In genomic region chr7:92706711-92707110, GRCm38 (mm10) we compare ENCODE assay signal across 28 mouse cellular contexts. TPM values are rescaled to one million over a fixed set of nuclear protein-coding genes. Genes with fewer than 3 reads are reported as not detected.
DNase-seq lines count a peak whose midpoint lies in the region; ATAC-seq lines count a peak whose summit lies in the region.
"Had no signal": no experiment of that assay in that cellular context is flagged by ENCODE, and none has a peak within 500 bp of the region (broad histone marks: within the 10 kb centered on the region; RNA-seq: fewer than 3 reads in every experiment).

No protein-coding gene starts in this region.

- H3K9me3 ChIP-seq in heart, embryonic 15.5 days (replicated peaks) = no peaks in the 10 kb centered on the region
- H3K9me3 ChIP-seq in liver, embryonic 11.5 days (ENCODE audit: control insufficient read depth, low read length) = no peaks in the 10 kb centered on the region
- H3K9me3 ChIP-seq in liver, embryonic 12.5 days (replicated peaks) = no peaks in the 10 kb centered on the region
- H3K9me3 ChIP-seq: hindbrain, embryonic 15.5 days; limb, embryonic 15.5 days; midbrain, embryonic 10.5 days had no signal

- peak overlapping the region; percentile 63 for H3K4me2 ChIP-seq in heart, embryonic 15.5 days
- H3K4me2 ChIP-seq in liver, embryonic 11.5 days = peak overlapping the region; percentile 6; the same call in 1 of the 2 replicates
- no peak overlapping the region for H3K4me2 ChIP-seq in liver, embryonic 12.5 days
- H3K4me2 ChIP-seq: hindbrain, embryonic 15.5 days; limb, embryonic 15.5 days had no signal

- H3K4me3 ChIP-seq in heart, embryonic 15.5 days = peak overlapping the region; percentile 32
- H3K4me3 ChIP-seq in liver, embryonic 11.5 days (ENCODE audit: low read depth, low read length) = no peak overlapping the region
- H3K4me3 ChIP-seq in liver, embryonic 12.5 days = no peak overlapping the region
- H3K4me3 ChIP-seq: hindbrain, embryonic 15.5 days; layer of hippocampus, adult 2 months; limb, embryonic 15.5 days; midbrain, embryonic 10.5 days; myocyte had no signal

- WGBS in heart, embryonic 15.5 days = 46% methylated on average over 12 of the region's 12 CpGs
- WGBS in liver, embryonic 11.5 days = 77% methylated on average over 12 of the region's 12 CpGs
- 63% methylated on average over 12 of the region's 12 CpGs for WGBS in liver, embryonic 12.5 days (ENCODE audit: insufficient replicate concordance)

- no peaks in the 10 kb centered on the region; the same call in 1 of the 2 replicates for H3K4me1 ChIP-seq in heart, embryonic 15.5 days (replicated peaks)
- no peaks in the 10 kb centered on the region for H3K4me1 ChIP-seq in liver, embryonic 11.5 days (replicated peaks; ENCODE audit: control insufficient read depth, insufficient read depth, low read length)
- H3K4me1 ChIP-seq in liver, embryonic 12.5 days = no peaks in the 10 kb centered on the region
- H3K4me1 ChIP-seq: hindbrain, embryonic 15.5 days; limb, embryonic 15.5 days; midbrain, embryonic 10.5 days had no signal

- H3K27me3 ChIP-seq in heart, embryonic 15.5 days = no peaks in the 10 kb centered on the region
- H3K27me3 ChIP-seq in liver, embryonic 11.5 days (replicated peaks; ENCODE audit: control insufficient read depth, insufficient read depth, low read length) = no peaks in the 10 kb centered on the region; the same call in 1 of the 2 replicates
- peaks cover 8% of the 10 kb centered on the region; the same call in 1 of the 2 replicates for H3K27me3 ChIP-seq in liver, embryonic 12.5 days (replicated peaks)
- H3K27me3 ChIP-seq: hindbrain, embryonic 15.5 days; limb, embryonic 15.5 days had no signal

- peak; percentile 98 for ATAC-seq in frontal cortex, adult (ENCODE audit: low TSS enrichment)
- no peak for ATAC-seq in heart, embryonic 15.5 days (replicated peaks; ENCODE audit: insufficient number of reproducible peaks, insufficient read depth, low FRiP score, low read depth)
- ATAC-seq in liver, embryonic 11.5 days (replicated peaks; ENCODE audit: low FRiP score) = no peak
- no peak for ATAC-seq in liver, embryonic 12.5 days
- ATAC-seq: forebrain, postnatal 0 days; intestine, embryonic 16.5 days; midbrain, embryonic 16.5 days had no signal

- DNase-seq in frontal cortex, postnatal 10 days (ENCODE audit: low spot score in 2 of 2) = no peak
- no peak for DNase-seq in heart, adult 9 months (ENCODE audit: low spot score in 2 of 2)
- DNase-seq in liver, embryonic 11.5 days (ENCODE audit: low spot score) = no peak
- DNase-seq in brain, adult 2 months (ENCODE audit: low read depth, low spot score) = peak; percentile 27
- no peak for DNase-seq in layer of hippocampus, adult 11-12 months (ENCODE audit: low spot score)
- DNase-seq: adrenal gland, postnatal 14 days; cerebellum, adult 8-10 months; cerebellum, postnatal 36 days; embryo, embryonic 11 days; forebrain, postnatal 0 days; gastrocnemius, postnatal 36 days; kidney, adult 9 months; kidney, postnatal 14 days; layer of hippocampus, postnatal 36 days; left cerebral cortex, postnatal 4 days; lung, postnatal 10 days; thymus, adult 18-20 months; thymus, postnatal 4 days had no signal

- no peaks in the 10 kb centered on the region for H3K36me3 ChIP-seq in heart, embryonic 15.5 days
- no peaks in the 10 kb centered on the region for H3K36me3 ChIP-seq in liver, embryonic 11.5 days (ENCODE audit: control insufficient read depth, insufficient read depth, low read length)
- no peaks in the 10 kb centered on the region for H3K36me3 ChIP-seq in liver, embryonic 12.5 days
- H3K36me3 ChIP-seq: hindbrain, embryonic 15.5 days; limb, embryonic 15.5 days; midbrain, embryonic 10.5 days had no signal

- no peak overlapping the region for H3K9ac ChIP-seq in heart, embryonic 15.5 days
- no peak overlapping the region for H3K9ac ChIP-seq in liver, embryonic 11.5 days (ENCODE audit: low read depth, low read length)
- H3K9ac ChIP-seq in liver, embryonic 12.5 days = no peak overlapping the region
- H3K9ac ChIP-seq: forebrain, postnatal 0 days; hindbrain, embryonic 15.5 days; limb, embryonic 15.5 days had no signal

- no peak overlapping the region for H3K27ac ChIP-seq in heart, embryonic 15.5 days
- H3K27ac ChIP-seq in liver, embryonic 11.5 days (ENCODE audit: low read depth, low read length) = no peak overlapping the region
- no peak overlapping the region for H3K27ac ChIP-seq in liver, embryonic 12.5 days
- H3K27ac ChIP-seq: hindbrain, embryonic 15.5 days; layer of hippocampus, adult 2 months; limb, embryonic 15.5 days; midbrain, embryonic 10.5 days had no signal

RNA-seq across cellular contexts. Expression of gene Rab30, which starts 34.7 kb away (rescaled TPM):
- polyA plus RNA-seq in heart, embryonic 15.5 days (2015; fragmentation: Nextera tagmentation; extraction: Ambion mirVana) = 8.3 and 10.4 TPM in 2 replicates
- 4.6 and 6.4 TPM in 2 replicates for polyA plus RNA-seq in liver, embryonic 11.5 days (2014; fragmentation: Nextera tagmentation; extraction: Ambion mirVana)
- polyA plus RNA-seq in liver, embryonic 12.5 days (2016; fragmentation: Nextera tagmentation; extraction: Ambion mirVana) = 6.2 and 7.9 TPM in 2 replicates

RNA-seq across cellular contexts. Expression of gene Pcf11, which starts 37.0 kb away (rescaled TPM):
- 13.7 and 16.1 TPM in 2 replicates for polyA plus RNA-seq in heart, embryonic 15.5 days (2015; fragmentation: Nextera tagmentation; extraction: Ambion mirVana)
- polyA plus RNA-seq in liver, embryonic 11.5 days (2014; fragmentation: Nextera tagmentation; extraction: Ambion mirVana) = 17.6 and 19.2 TPM in 2 replicates
- polyA plus RNA-seq in liver, embryonic 12.5 days (2016; fragmentation: Nextera tagmentation; extraction: Ambion mirVana) = 17.2 and 17.7 TPM in 2 replicates
